Mouse (Mus musculus) ES-Bruce4 (cell line): ENCODE measurements at regions not wholly inside any gene's neighbourhood (a gene's known extent, or its start where the extent isn't known, plus 50 kb on each side); places are given as distances from the start of the nearest gene placed in this dataset.

Experiments
- H3K27ac ChIP-seq: 2 replicates; pipeline ENCODE4 v1.5.1; 2012; ENCODE audit warnings: low read length, inconsistent platforms; ENCODE audit not compliant: insufficient read depth
- H3K27me3 ChIP-seq: 2 replicates; pipeline ENCODE4 v1.6.1; 2012; ENCODE audit warnings: mild to moderate bottlenecking, low read length, inconsistent platforms; ENCODE audit not compliant: control insufficient read depth, poor library complexity, insufficient read depth, severe bottlenecking
- H3K36me3 ChIP-seq: 2 replicates; pipeline ENCODE4 v1.6.1; 2012; ENCODE audit warnings: inconsistent platforms, mild to moderate bottlenecking, low read length, moderate library complexity; ENCODE audit not compliant: control insufficient read depth, poor library complexity, insufficient read depth, severe bottlenecking
- H3K4me1 ChIP-seq: one replicate; pipeline ENCODE4 v1.8.1; 2011; ENCODE audit warnings: low read length; ENCODE audit not compliant: control insufficient read depth, insufficient read depth
- H3K4me3 ChIP-seq: 2 replicates; pipeline ENCODE4 v1.5.1; 2011; ENCODE audit warnings: low read depth, mild to moderate bottlenecking, low read length
- H3K9ac ChIP-seq: 2 replicates; pipeline ENCODE4 v1.6.1; 2012; ENCODE audit warnings: low read depth, mild to moderate bottlenecking, inconsistent platforms; ENCODE audit not compliant: poor library complexity, severe bottlenecking
- H3K9me3 ChIP-seq: replicated peaks from 2 replicates; pipeline ENCODE4 v1.6.1; 2012; ENCODE audit warnings: mild to moderate bottlenecking, low read length, inconsistent platforms; ENCODE audit not compliant: control insufficient read depth, poor library complexity, insufficient read depth, severe bottlenecking
- CTCF ChIP-seq: IDR thresholded peaks from one replicate; pipeline ENCODE4 v1.8.1; 2011; ENCODE audit warnings: low read depth, low read length
- EP300 ChIP-seq: IDR thresholded peaks from 2 replicates; pipeline ENCODE4 v1.6.1; 2011; ENCODE audit warnings: low read depth, low read length; ENCODE audit not compliant: insufficient read depth
- POLR2A ChIP-seq: IDR thresholded peaks from one replicate; pipeline ENCODE4 v1.8.1; 2011; ENCODE audit warnings: low read length; ENCODE audit not compliant: insufficient read depth

- Histone ChIP-seq H3K27ac (no peak overlapping the region), H3K9me3 (no peaks in the 10 kb centered on the region), H3K9ac (no peak overlapping the region), H3K36me3 (no peaks in the 10 kb centered on the region), H3K4me1 (no peaks in the 10 kb centered on the region), H3K27me3 (no peaks in the 10 kb centered on the region; the same call in 1 of the 2 replicates), H3K4me3 (no peak overlapping the region)
- TF ChIP-seq POLR2A (no peak), CTCF (no peak), EP300 (no peak)
These were observed 116.6 kb upstream of the Irx5 start for GRCm38 (mm10) chr8:92240686-92241275.

GRCm38 (mm10) chr8:92231326-92232225 is 125.8 kb upstream of the Irx5 start:
- Histone ChIP-seq H3K9me3 (no peaks in the 10 kb centered on the region), H3K27me3 (no peaks in the 10 kb centered on the region), H3K9ac (no peak overlapping the region), H3K27ac (no peak overlapping the region), H3K4me3 (no peak overlapping the region), H3K36me3 (no peaks in the 10 kb centered on the region), H3K4me1 (no peaks in the 10 kb centered on the region)
- no peak for TF ChIP-seq POLR2A
- no peak for TF ChIP-seq EP300
- no peak for TF ChIP-seq CTCF

GRCm38 (mm10) chr8:92229526-92229925 is 127.9 kb upstream of the Irx5 start:
- TF ChIP-seq CTCF: no peak
- no peak for TF ChIP-seq POLR2A
- TF ChIP-seq EP300: no peak
- H3K27me3 ChIP-seq: no peaks in the 10 kb centered on the region
- no peak overlapping the region for H3K27ac ChIP-seq
- H3K9me3 ChIP-seq: peaks cover 5% of the 10 kb centered on the region; the same call in 1 of the 2 replicates
- no peaks in the 10 kb centered on the region for H3K36me3 ChIP-seq
- H3K4me1 ChIP-seq: no peaks in the 10 kb centered on the region
- no peak overlapping the region for H3K4me3 ChIP-seq
- H3K9ac ChIP-seq: no peak overlapping the region

GRCm38 (mm10) chr8:92224929-92225328 is 132.5 kb upstream of the Irx5 start:
- TF ChIP-seq CTCF: no peak
- TF ChIP-seq POLR2A: no peak
- TF ChIP-seq EP300: no peak
- Histone ChIP-seq H3K9ac (no peak overlapping the region), H3K4me1 (no peaks in the 10 kb centered on the region), H3K27ac (no peak overlapping the region), H3K9me3 (peaks cover 5% of the 10 kb centered on the region; the same call in 1 of the 2 replicates), H3K27me3 (no peaks in the 10 kb centered on the region), H3K4me3 (no peak overlapping the region), H3K36me3 (no peaks in the 10 kb centered on the region)

- H3K4me1 ChIP-seq: no peaks in the 10 kb centered on the region
- no peak overlapping the region for H3K9ac ChIP-seq
- no peaks in the 10 kb centered on the region for H3K36me3 ChIP-seq
- H3K4me3 ChIP-seq: no peak overlapping the region
- peaks cover 5% of the 10 kb centered on the region; the same call in 1 of the 2 replicates for H3K9me3 ChIP-seq
- H3K27me3 ChIP-seq: no peaks in the 10 kb centered on the region
- TF ChIP-seq CTCF (no peak), EP300 (peak; percentile 67; the same call in 1 of the 2 replicates)
- H3K27ac ChIP-seq: no peak overlapping the region
These were observed 134.4 kb upstream of the Irx5 start for GRCm38 (mm10) chr8:92222992-92223391.

- Histone ChIP-seq H3K27me3 (no peaks in the 10 kb centered on the region), H3K4me1 (no peaks in the 10 kb centered on the region), H3K36me3 (no peaks in the 10 kb centered on the region), H3K27ac (no peak overlapping the region), H3K4me3 (no peak overlapping the region), H3K9ac (no peak overlapping the region), H3K9me3 (no peaks in the 10 kb centered on the region)
- TF ChIP-seq EP300 (no peak), CTCF (no peak)
These were observed 138.1 kb upstream of the Irx5 start for GRCm38 (mm10) chr8:92219181-92219890.
